Mouse (Mus musculus): ENCODE results near the gene Pde6d. TPM values are rescaled to one million over a fixed set of nuclear protein-coding genes. Genes with fewer than 3 reads are reported as not detected.
A peak's percentile ranks its signal among the peaks of the same experiment; 100 is the strongest.

Gene Pde6d
- 10 to 100 TPM; 57.8 to 61.8 TPM for total RNA-seq (2021)
- long read RNA-seq, experiment 1, transcript Pde6d-201 (5 exons, 1,159 nt), result major isoform, 39 of 46 reads
- long read RNA-seq, experiment 1, partial matches to known transcripts, result 0 of 46 reads
- long read RNA-seq, experiment 1, other reads (novel, unspliced or antisense), result 7 of 46 reads
- long read RNA-seq, experiment 2, transcript Pde6d-201 (5 exons, 1,159 nt), result major isoform, 76 of 100 reads
- long read RNA-seq, experiment 2, partial matches to known transcripts, result 0 of 100 reads
- long read RNA-seq, experiment 2, other reads (novel, unspliced or antisense), result 20 of 100 reads

GRCm38 (mm10) chr1:86582451-86583096, at the start of gene Pde6d, which contains the start of gene Cops7b:
TSS of gene Pde6d (minus strand) at chr1:86582629.
TSS of gene Cops7b (plus strand) at chr1:86582904.
- peak; percentile 98 to 99 for DNase-seq (ENCODE audit: low spot score in 2 of 2)

- no peak for DNase-seq (ENCODE audit: low spot score in 2 of 2)
Measured at GRCm38 (mm10) chr1:86630527-86630926, 48.1 kb upstream of the Pde6d start.

- DNase-seq (ENCODE audit: low spot score in 2 of 2), result no peak
Measured at GRCm38 (mm10) chr1:86629936-86630335, 47.5 kb upstream of the Pde6d start.

GRCm38 (mm10) chr1:86628270-86628669, 45.8 kb upstream of the Pde6d start:
- DNase-seq (ENCODE audit: low spot score in 2 of 2), result no peak

GRCm38 (mm10) chr1:86623001-86624000, 40.9 kb upstream of the Pde6d start:
- no peak for DNase-seq (ENCODE audit: low spot score in 2 of 2)

- DNase-seq (ENCODE audit: low spot score in 2 of 2), result no peak
Measured at GRCm38 (mm10) chr1:86622296-86622695, 39.9 kb upstream of the Pde6d start.

GRCm38 (mm10) chr1:86618454-86619125, 36.2 kb upstream of the Pde6d start:
- DNase-seq (ENCODE audit: low spot score in 2 of 2), result peak; percentile 67 to 89

- peak in 1 of 2 experiments; percentile 33 for DNase-seq (ENCODE audit: low spot score in 2 of 2)
Measured at GRCm38 (mm10) chr1:86614269-86614668, 31.8 kb upstream of the Pde6d start.

GRCm38 (mm10) chr1:86612081-86612480, 29.7 kb upstream of the Pde6d start:
- no peak for DNase-seq (ENCODE audit: low spot score in 2 of 2)

GRCm38 (mm10) chr1:86610954-86611353, 28.5 kb upstream of the Pde6d start:
- no peak for DNase-seq (ENCODE audit: low spot score in 2 of 2)

- DNase-seq (ENCODE audit: low spot score in 2 of 2), result no peak
Measured at GRCm38 (mm10) chr1:86600117-86600516, 17.7 kb upstream of the Pde6d start.

GRCm38 (mm10) chr1:86598516-86598915, 16.1 kb upstream of the Pde6d start:
- DNase-seq (ENCODE audit: low spot score in 2 of 2), result peak in 1 of 2 experiments; percentile 39

- peak in 1 of 2 experiments; percentile 36 for DNase-seq (ENCODE audit: low spot score in 2 of 2)
Measured at GRCm38 (mm10) chr1:86596512-86596911, 14.1 kb upstream of the Pde6d start.

- DNase-seq (ENCODE audit: low spot score in 2 of 2), result no peak
Measured at GRCm38 (mm10) chr1:86595315-86595714, 12.9 kb upstream of the Pde6d start.

GRCm38 (mm10) chr1:86594539-86594938, 12.1 kb upstream of the Pde6d start:
- DNase-seq (ENCODE audit: low spot score in 2 of 2), result no peak

- DNase-seq (ENCODE audit: low spot score in 2 of 2), result peak; percentile 80 to 81
Measured at GRCm38 (mm10) chr1:86586992-86587391, 4.6 kb upstream of the Pde6d start.

GRCm38 (mm10) chr1:86583709-86584108, 1.3 kb upstream of the Pde6d start:
- DNase-seq (ENCODE audit: low spot score in 2 of 2), result no peak

GRCm38 (mm10) chr1:86581692-86582450, 558 bp downstream of the Pde6d start:
- peak in 1 of 2 experiments; percentile 26 for DNase-seq (ENCODE audit: low spot score in 2 of 2)

GRCm38 (mm10) chr1:86580426-86580825, 2.0 kb downstream of the Pde6d start:
- no peak for DNase-seq (ENCODE audit: low spot score in 2 of 2)

GRCm38 (mm10) chr1:86571941-86572340, 10.5 kb downstream of the Pde6d start:
- no peak for DNase-seq (ENCODE audit: low spot score in 2 of 2)
